Mouse (Mus musculus) right cerebral cortex, postnatal 36 days (tissue): ENCODE results near the gene Sdcbp2.
A peak's percentile ranks its signal among the peaks of the same experiment; 100 is the strongest.

ENCODE experiments used
- DNase-seq, 2 experiments: peaks; one replicate each; pipeline ENCODE4 v3.0.0; 2022; ENCODE audit warnings: low spot score in 2 of 2, mixed read lengths in 1 of 2

Sdcbp2 gene

GRCm38 (mm10) chr2:151571873-151572700 is at the start of gene Sdcbp2:
Gene Sdcbp2, plus strand, starts transcription at chr2:151572622.
- no peak for DNase-seq

GRCm38 (mm10) chr2:151524324-151525041 is 47.9 kb upstream of the Sdcbp2 start:
- no peak for DNase-seq

- DNase-seq, result no peak
Observed at GRCm38 (mm10) chr2:151525520-151525919, 46.9 kb upstream of the Sdcbp2 start.

GRCm38 (mm10) chr2:151528066-151528465 is 44.4 kb upstream of the Sdcbp2 start:
- DNase-seq, result no peak

GRCm38 (mm10) chr2:151529169-151529568 is 43.3 kb upstream of the Sdcbp2 start:
- DNase-seq, result no peak

- no peak for DNase-seq
Observed at GRCm38 (mm10) chr2:151530378-151531230, 41.8 kb upstream of the Sdcbp2 start.

- no peak for DNase-seq
Observed at GRCm38 (mm10) chr2:151533632-151534031, 38.8 kb upstream of the Sdcbp2 start.

- DNase-seq, result no peak
Observed at GRCm38 (mm10) chr2:151535961-151536617, 36.3 kb upstream of the Sdcbp2 start.

GRCm38 (mm10) chr2:151536618-151536974 is 35.8 kb upstream of the Sdcbp2 start:
- DNase-seq, result peak in 1 of 2 experiments; percentile 39

GRCm38 (mm10) chr2:151538646-151539045 is 33.8 kb upstream of the Sdcbp2 start:
- DNase-seq, result peak in 1 of 2 experiments; percentile 41

- DNase-seq, result peak; percentile 94 to 95
Observed at GRCm38 (mm10) chr2:151542323-151543062, 29.9 kb upstream of the Sdcbp2 start, which contains the start of gene Fkbp1a. Gene Fkbp1a, plus strand, starts transcription at chr2:151542483.

GRCm38 (mm10) chr2:151543063-151543895 is 29.1 kb upstream of the Sdcbp2 start:
- peak in 1 of 2 experiments; percentile 40 for DNase-seq

GRCm38 (mm10) chr2:151544673-151545072 is 27.7 kb upstream of the Sdcbp2 start:
- DNase-seq, result peak in 1 of 2 experiments; percentile 40

GRCm38 (mm10) chr2:151546571-151546970 is 25.9 kb upstream of the Sdcbp2 start:
- no peak for DNase-seq

GRCm38 (mm10) chr2:151549615-151550121 is 22.8 kb upstream of the Sdcbp2 start:
- DNase-seq, result no peak

- no peak for DNase-seq
Observed at GRCm38 (mm10) chr2:151562930-151563921, 9.2 kb upstream of the Sdcbp2 start.

GRCm38 (mm10) chr2:151564006-151564405 is 8.4 kb upstream of the Sdcbp2 start:
- DNase-seq, result no peak

- DNase-seq, result no peak
Observed at GRCm38 (mm10) chr2:151564986-151565385, 7.4 kb upstream of the Sdcbp2 start.
